Mouse (Mus musculus): ENCODE measurements at regions not wholly inside any gene's neighbourhood (a gene's known extent, or its start where the extent isn't known, plus 50 kb on each side); places are given as distances from the start of the nearest gene placed in this dataset.

GRCm38 (mm10) chr3:56773920-56774319 is 527.9 kb downstream of the Tm4sf1 start:
- Histone ChIP-seq H3K4me2 (ENCODE audit: low read length) (no peak overlapping the region), H3K9ac (ENCODE audit: low read depth, low read length) (no peak overlapping the region), H3K27ac (ENCODE audit: low read depth, low read length) (no peak overlapping the region), H3K36me3 (ENCODE audit: control insufficient read depth, insufficient read depth, low read length) (no peaks in the 10 kb centered on the region), H3K27me3 (replicated peaks; ENCODE audit: control insufficient read depth, insufficient read depth, low read length) (no peaks in the 10 kb centered on the region), H3K4me1 (ENCODE audit: control insufficient read depth, insufficient read depth, low read depth, low read length) (no peaks in the 10 kb centered on the region), H3K4me3 (ENCODE audit: low read length) (no peak overlapping the region), H3K9me3 (ENCODE audit: control insufficient read depth, low read length) (no peaks in the 10 kb centered on the region)
- no peak for ATAC-seq
- WGBS, result 80% methylated on average over 5 of the region's 5 CpGs

GRCm38 (mm10) chr3:56770225-56770624 is 531.6 kb downstream of the Tm4sf1 start:
- WGBS, result 66% methylated on average over 2 of the region's 2 CpGs
- Histone ChIP-seq H3K4me2 (ENCODE audit: low read length) (no peak overlapping the region), H3K27ac (ENCODE audit: low read depth, low read length) (no peak overlapping the region), H3K9ac (ENCODE audit: low read depth, low read length) (no peak overlapping the region), H3K9me3 (ENCODE audit: control insufficient read depth, low read length) (no peaks in the 10 kb centered on the region), H3K4me1 (ENCODE audit: control insufficient read depth, insufficient read depth, low read depth, low read length) (no peaks in the 10 kb centered on the region), H3K36me3 (ENCODE audit: control insufficient read depth, insufficient read depth, low read length) (no peaks in the 10 kb centered on the region), H3K4me3 (ENCODE audit: low read length) (no peak overlapping the region), H3K27me3 (replicated peaks; ENCODE audit: control insufficient read depth, insufficient read depth, low read length) (no peaks in the 10 kb centered on the region)
- ATAC-seq, result no peak

- H3K4me1 ChIP-seq (ENCODE audit: control insufficient read depth, insufficient read depth, low read depth, low read length), result no peaks in the 10 kb centered on the region
- H3K9me3 ChIP-seq (ENCODE audit: control insufficient read depth, low read length), result no peaks in the 10 kb centered on the region
- WGBS, result 62% methylated on average over 3 of the region's 3 CpGs
- H3K4me2 ChIP-seq (ENCODE audit: low read length), result no peak overlapping the region
- peak; percentile 70 for ATAC-seq
- no peaks in the 10 kb centered on the region for H3K36me3 ChIP-seq (ENCODE audit: control insufficient read depth, insufficient read depth, low read length)
- no peak overlapping the region for H3K4me3 ChIP-seq (ENCODE audit: low read length)
- no peak overlapping the region for H3K9ac ChIP-seq (ENCODE audit: low read depth, low read length)
- H3K27me3 ChIP-seq (replicated peaks; ENCODE audit: control insufficient read depth, insufficient read depth, low read length), result no peaks in the 10 kb centered on the region
- H3K27ac ChIP-seq (ENCODE audit: low read depth, low read length), result no peak overlapping the region
Observed at GRCm38 (mm10) chr3:56767133-56767532, 534.7 kb downstream of the Tm4sf1 start.

GRCm38 (mm10) chr3:56764336-56764735 is 537.5 kb downstream of the Tm4sf1 start:
- Histone ChIP-seq H3K36me3 (ENCODE audit: control insufficient read depth, insufficient read depth, low read length) (no peaks in the 10 kb centered on the region), H3K27me3 (replicated peaks; ENCODE audit: control insufficient read depth, insufficient read depth, low read length) (no peaks in the 10 kb centered on the region), H3K27ac (ENCODE audit: low read depth, low read length) (no peak overlapping the region), H3K9ac (ENCODE audit: low read depth, low read length) (no peak overlapping the region), H3K4me1 (ENCODE audit: control insufficient read depth, insufficient read depth, low read depth, low read length) (no peaks in the 10 kb centered on the region), H3K9me3 (ENCODE audit: control insufficient read depth, low read length) (no peaks in the 10 kb centered on the region), H3K4me2 (ENCODE audit: low read length) (no peak overlapping the region), H3K4me3 (ENCODE audit: low read length) (no peak overlapping the region)
- no peak for ATAC-seq
- 92% methylated on average over 3 of the region's 3 CpGs for WGBS

DNA sequence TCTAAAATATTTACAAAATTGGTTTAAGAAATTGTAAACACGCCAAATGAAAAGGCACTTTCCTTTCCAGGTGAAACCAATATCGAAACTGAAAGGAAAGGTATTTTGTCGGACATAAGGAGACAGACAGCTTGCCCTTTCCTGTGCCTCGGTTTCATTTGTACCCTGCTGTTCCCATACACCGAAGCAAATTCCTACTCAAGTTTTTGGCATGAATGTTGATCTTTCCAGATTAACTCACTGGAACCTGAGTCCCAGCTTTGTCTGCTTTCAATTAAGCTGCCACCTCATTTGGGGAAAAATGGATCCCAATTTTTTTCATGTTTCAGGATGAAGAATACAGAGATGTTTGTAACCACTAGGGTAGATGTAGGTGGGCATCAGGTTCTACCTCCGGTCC is 537.9 kb downstream of the Tm4sf1 start:
- whole genome bisulfite sequencing, result 84% methylated on average over 6 of the region's 6 CpGs

DNA sequence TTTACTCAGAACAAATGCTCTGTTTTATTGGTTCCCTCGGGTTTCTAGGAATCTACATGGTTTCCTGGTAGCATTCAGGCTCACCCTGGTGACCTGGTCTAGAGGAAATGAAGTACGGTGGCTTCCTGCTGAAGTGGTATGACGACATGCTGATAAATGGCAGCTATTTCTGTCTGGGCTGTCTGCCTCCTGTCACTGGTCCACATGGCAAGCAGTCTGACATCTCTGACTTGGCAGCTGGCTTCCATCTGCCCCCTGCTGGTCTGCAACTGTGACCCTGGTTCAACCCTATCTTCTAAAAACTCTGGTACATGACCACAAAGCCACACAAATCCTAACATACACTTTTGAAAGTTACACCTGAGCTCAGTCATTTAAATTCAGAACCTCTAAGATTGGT is 548.1 kb downstream of the Tm4sf1 start:
- Histone ChIP-seq H3K27ac (ENCODE audit: low read depth, low read length) (no peak overlapping the region), H3K9me3 (ENCODE audit: control insufficient read depth, low read length) (no peaks in the 10 kb centered on the region), H3K4me3 (ENCODE audit: low read length) (no peak overlapping the region), H3K4me1 (ENCODE audit: control insufficient read depth, insufficient read depth, low read depth, low read length) (peaks cover 3% of the 10 kb centered on the region; the same call in 1 of the 2 replicates), H3K27me3 (replicated peaks; ENCODE audit: control insufficient read depth, insufficient read depth, low read length) (no peaks in the 10 kb centered on the region), H3K36me3 (ENCODE audit: control insufficient read depth, insufficient read depth, low read length) (no peaks in the 10 kb centered on the region), H3K9ac (ENCODE audit: low read depth, low read length) (no peak overlapping the region), H3K4me2 (ENCODE audit: low read length) (no peak overlapping the region)
- WGBS, result 35% methylated on average over 3 of the region's 3 CpGs
- peak; percentile 78 for ATAC-seq

More for the DNA sequence above, 537.9 kb downstream of the Tm4sf1 start:
- no peaks in the 10 kb centered on the region for H3K4me1 ChIP-seq (ENCODE audit: control insufficient read depth, insufficient read depth, low read depth, low read length)
- ATAC-seq, result no peak
- no peaks in the 10 kb centered on the region for H3K36me3 ChIP-seq (ENCODE audit: control insufficient read depth, insufficient read depth, low read length)
- H3K4me3 ChIP-seq (ENCODE audit: low read length), result no peak overlapping the region
- H3K9me3 ChIP-seq (ENCODE audit: control insufficient read depth, low read length), result no peaks in the 10 kb centered on the region
- no peak overlapping the region for H3K9ac ChIP-seq (ENCODE audit: low read depth, low read length)
- H3K27ac ChIP-seq (ENCODE audit: low read depth, low read length), result no peak overlapping the region
- H3K4me2 ChIP-seq (ENCODE audit: low read length), result no peak overlapping the region
- no peaks in the 10 kb centered on the region for H3K27me3 ChIP-seq (replicated peaks; ENCODE audit: control insufficient read depth, insufficient read depth, low read length)

DNA sequence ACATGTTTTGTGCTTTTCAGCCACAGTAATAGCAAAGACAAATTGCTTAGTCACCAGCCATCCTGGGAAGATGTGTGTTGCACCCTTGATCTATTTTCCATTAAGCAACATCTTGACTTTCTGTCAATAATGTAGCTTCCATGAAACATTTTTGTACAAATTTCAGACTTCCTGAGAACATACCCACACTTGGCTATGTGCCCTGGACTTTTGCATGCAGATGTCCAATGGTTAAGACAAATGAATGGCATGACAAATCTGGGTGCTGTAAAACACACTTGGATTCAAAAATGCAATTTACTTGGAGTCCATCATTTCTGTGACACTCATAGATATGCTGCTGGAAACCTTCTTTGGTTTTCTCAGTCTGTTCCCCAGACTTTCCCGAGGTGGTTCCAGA is 549.9 kb downstream of the Tm4sf1 start:
- no peak overlapping the region for H3K4me2 ChIP-seq (ENCODE audit: low read length)
- no peak overlapping the region for H3K9ac ChIP-seq (ENCODE audit: low read depth, low read length)
- 77% methylated on average over 1 of the region's 1 CpGs for WGBS
- no peak overlapping the region for H3K27ac ChIP-seq (ENCODE audit: low read depth, low read length)
- H3K4me3 ChIP-seq (ENCODE audit: low read length), result no peak overlapping the region
- H3K9me3 ChIP-seq (ENCODE audit: control insufficient read depth, low read length), result no peaks in the 10 kb centered on the region
- peaks cover 3% of the 10 kb centered on the region; the same call in 1 of the 2 replicates for H3K4me1 ChIP-seq (ENCODE audit: control insufficient read depth, insufficient read depth, low read depth, low read length)
- ATAC-seq, result no peak
- no peaks in the 10 kb centered on the region for H3K27me3 ChIP-seq (replicated peaks; ENCODE audit: control insufficient read depth, insufficient read depth, low read length)
- H3K36me3 ChIP-seq (ENCODE audit: control insufficient read depth, insufficient read depth, low read length), result no peaks in the 10 kb centered on the region

- no peak overlapping the region for H3K4me3 ChIP-seq (ENCODE audit: low read length)
- peak; percentile 90 for ATAC-seq
- no peaks in the 10 kb centered on the region for H3K4me1 ChIP-seq (ENCODE audit: control insufficient read depth, insufficient read depth, low read depth, low read length)
- no peaks in the 10 kb centered on the region for H3K9me3 ChIP-seq (ENCODE audit: control insufficient read depth, low read length)
- no peak overlapping the region for H3K9ac ChIP-seq (ENCODE audit: low read depth, low read length)
- H3K27me3 ChIP-seq (replicated peaks; ENCODE audit: control insufficient read depth, insufficient read depth, low read length), result no peaks in the 10 kb centered on the region
- no peak overlapping the region for H3K27ac ChIP-seq (ENCODE audit: low read depth, low read length)
- H3K4me2 ChIP-seq (ENCODE audit: low read length), result no peak overlapping the region
- no peaks in the 10 kb centered on the region for H3K36me3 ChIP-seq (ENCODE audit: control insufficient read depth, insufficient read depth, low read length)
Observed at GRCm38 (mm10) chr3:56740902-56741301, 557.4 kb upstream of the Nbea start.

DNA sequence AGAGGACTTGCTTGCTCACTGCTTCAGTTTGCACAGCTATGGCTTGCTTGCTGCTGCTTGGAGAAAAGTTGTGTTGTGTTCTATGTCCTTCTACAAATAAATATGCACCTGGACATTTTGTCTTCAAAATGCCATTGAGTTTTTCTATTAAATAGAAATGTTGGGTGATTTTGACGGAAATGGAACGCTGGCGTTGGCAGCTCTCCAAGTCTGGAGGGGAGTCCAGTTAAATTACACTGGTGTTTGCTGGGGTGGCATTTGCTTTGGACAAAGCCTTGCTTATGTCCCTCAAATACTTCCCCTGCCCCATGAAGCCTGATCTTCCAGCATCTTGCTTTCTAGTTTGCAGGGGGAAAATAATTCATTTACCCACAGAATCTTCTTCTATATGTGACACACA is 556.0 kb upstream of the Nbea start:
- H3K4me1 ChIP-seq (ENCODE audit: control insufficient read depth, insufficient read depth, low read depth, low read length), result no peaks in the 10 kb centered on the region
- H3K27ac ChIP-seq (ENCODE audit: low read depth, low read length), result no peak overlapping the region
- no peaks in the 10 kb centered on the region for H3K27me3 ChIP-seq (replicated peaks; ENCODE audit: control insufficient read depth, insufficient read depth, low read length)
- H3K36me3 ChIP-seq (ENCODE audit: control insufficient read depth, insufficient read depth, low read length), result no peaks in the 10 kb centered on the region
- 79% methylated on average over 3 of the region's 3 CpGs for WGBS
- H3K4me3 ChIP-seq (ENCODE audit: low read length), result no peak overlapping the region
- ATAC-seq, result no peak
- H3K4me2 ChIP-seq (ENCODE audit: low read length), result no peak overlapping the region
- H3K9ac ChIP-seq (ENCODE audit: low read depth, low read length), result no peak overlapping the region
- H3K9me3 ChIP-seq (ENCODE audit: control insufficient read depth, low read length), result no peaks in the 10 kb centered on the region

DNA sequence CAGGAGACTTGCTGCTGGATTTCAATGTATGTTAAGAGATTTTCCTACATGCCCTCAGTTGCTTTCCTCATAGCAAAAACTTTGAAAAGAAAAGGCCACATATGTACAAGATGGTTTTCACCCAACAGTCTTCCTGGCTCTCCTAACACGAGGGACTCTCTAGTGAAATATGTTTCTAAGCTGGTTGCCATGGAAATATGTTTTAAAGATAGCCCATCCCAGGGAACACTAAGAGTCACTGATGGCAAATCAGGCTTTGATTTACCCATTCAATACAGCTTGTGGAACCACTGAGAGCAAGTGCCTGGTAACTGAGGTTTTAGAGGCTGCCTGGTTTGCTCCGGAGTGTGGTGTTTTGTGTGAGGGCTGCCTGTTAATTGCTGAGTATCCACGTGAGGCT is 547.3 kb upstream of the Nbea start:
- Histone ChIP-seq H3K36me3 (ENCODE audit: control insufficient read depth, insufficient read depth, low read length) (no peaks in the 10 kb centered on the region), H3K27me3 (replicated peaks; ENCODE audit: control insufficient read depth, insufficient read depth, low read length) (no peaks in the 10 kb centered on the region), H3K9me3 (ENCODE audit: control insufficient read depth, low read length) (no peaks in the 10 kb centered on the region), H3K4me1 (ENCODE audit: control insufficient read depth, insufficient read depth, low read depth, low read length) (no peaks in the 10 kb centered on the region), H3K9ac (ENCODE audit: low read depth, low read length) (no peak overlapping the region), H3K4me2 (ENCODE audit: low read length) (no peak overlapping the region), H3K4me3 (ENCODE audit: low read length) (no peak overlapping the region), H3K27ac (ENCODE audit: low read depth, low read length) (no peak overlapping the region)
- 45% methylated on average over 3 of the region's 3 CpGs for WGBS
- no peak for ATAC-seq

All from hindbrain, embryonic 16.5 days (tissue).